Mouse (Mus musculus) WW6 (cell line): Measurements from ENCODE around the gene Rhoj.
"Not testable (repeated sequence)": the region's sequence is repeated elsewhere in the genome, so short reads cannot be mapped to it uniquely, and the experiment has no call there.

Experiments used
- DNase-seq: peaks from one replicate; pipeline ENCODE4 v3.0.0-alpha.2; 2013; ENCODE audit warnings: low read depth, low spot score

Gene Rhoj

DNA sequence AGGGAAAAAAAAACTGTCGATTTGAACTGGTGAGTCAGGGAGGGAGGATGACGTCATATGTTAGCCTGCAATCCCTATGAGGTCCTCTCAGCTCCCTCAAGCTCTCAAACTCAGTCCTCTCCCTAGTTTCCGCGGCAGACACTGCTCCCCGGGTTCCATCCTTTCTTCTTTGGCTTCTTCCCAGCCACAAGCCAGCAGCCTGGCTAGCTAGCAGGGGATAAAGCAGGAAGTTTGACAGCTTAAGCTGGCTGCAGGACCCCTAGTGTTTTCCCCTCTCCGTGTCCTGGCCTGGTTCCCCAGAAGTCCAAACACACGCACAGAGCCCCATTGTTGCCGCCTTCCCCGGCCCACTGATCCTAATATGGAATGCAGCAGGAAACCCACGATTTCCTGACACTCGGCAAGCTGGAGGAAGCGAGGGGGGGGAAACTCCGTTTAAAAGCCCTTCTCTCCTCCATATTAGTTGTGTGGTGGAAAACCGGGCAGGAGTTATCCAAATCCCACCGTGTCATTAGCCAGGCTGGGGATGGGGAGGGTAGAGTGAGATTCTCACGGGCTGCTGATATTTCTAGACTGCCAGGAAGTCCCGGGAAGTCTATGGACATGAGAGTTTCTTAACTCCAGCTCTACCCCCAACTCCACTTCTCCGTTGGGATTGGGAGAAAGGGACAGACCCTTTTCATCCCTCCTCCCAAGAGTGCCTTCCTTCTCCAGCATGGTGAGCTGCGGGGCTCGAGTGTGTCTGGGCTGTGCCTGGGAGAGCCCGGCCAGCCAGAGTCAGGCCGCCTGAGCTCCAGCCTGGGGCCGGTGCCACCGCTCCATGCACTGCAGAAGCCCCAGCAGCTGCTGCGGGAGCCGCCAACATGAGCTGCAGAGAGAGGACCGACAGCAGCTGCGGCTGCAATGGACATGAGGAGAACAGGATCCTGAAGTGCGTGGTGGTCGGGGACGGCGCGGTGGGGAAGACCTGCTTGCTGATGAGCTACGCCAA, at the start of gene Rhoj:
Gene Rhoj (plus strand): TSS at position 362 of the 991 bp plus-strand sequence.
- DNase-seq: peak; percentile 14

DNA sequence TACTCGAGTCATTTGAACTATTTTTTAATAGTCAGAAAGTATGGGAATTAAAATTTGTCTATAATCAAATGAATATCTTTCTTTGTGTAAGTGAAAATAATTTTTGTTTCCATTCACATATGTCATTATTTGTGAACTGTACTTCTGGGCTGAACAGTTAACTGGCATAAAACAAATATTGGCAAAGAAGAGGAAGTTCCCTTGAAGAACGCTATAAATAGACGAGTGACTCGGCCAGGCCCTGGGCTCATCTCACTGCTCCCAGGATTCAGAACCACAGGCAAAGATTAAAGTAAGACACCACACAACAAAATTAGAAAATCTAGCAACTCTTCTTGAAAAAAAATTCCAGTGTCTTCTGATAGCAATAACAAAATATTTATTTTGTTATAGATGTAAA, 36.4 kb upstream of the Rhoj start:
- no peak for DNase-seq

DNA sequence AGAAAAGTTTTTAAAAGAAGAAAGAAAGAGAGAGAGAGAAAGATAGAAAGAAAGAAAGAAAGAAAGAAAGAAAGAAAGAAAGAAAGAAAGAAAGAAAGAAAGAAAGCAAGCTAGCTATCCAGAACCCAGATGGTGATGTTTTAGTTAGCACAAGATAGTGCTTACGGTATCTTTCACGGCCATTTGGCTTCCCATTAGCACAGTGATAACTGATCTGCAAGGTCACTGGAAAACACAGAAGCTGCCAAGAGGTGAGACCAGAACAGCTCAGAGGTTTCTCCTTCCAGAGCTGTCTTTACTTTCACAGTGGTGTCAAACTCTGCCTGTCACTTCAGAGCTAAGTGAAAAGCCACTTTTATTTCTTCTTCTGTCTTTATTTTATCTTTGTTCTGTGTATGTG, 32.4 kb upstream of the Rhoj start:
- DNase-seq: no peak

DNA sequence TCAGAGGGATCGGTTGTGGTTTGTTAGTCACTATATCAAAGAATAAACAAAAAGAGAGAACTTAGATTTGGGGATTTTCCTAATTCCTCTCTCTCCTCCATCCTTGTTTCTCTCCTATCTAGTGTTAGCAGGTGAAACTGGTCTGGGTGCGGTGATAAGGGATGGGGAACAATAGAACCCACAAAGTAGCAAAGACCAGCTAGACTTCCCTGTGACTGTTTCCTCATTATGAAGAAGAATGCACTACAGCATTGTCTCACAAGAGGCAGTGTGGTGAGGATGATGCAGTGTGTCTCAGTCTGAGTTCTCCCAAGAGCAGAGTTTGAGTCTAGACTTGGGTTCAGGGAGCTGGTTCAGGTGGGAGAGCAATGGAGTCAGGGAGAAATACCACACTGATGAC, 30.7 kb upstream of the Rhoj start:
- no peak for DNase-seq

DNA sequence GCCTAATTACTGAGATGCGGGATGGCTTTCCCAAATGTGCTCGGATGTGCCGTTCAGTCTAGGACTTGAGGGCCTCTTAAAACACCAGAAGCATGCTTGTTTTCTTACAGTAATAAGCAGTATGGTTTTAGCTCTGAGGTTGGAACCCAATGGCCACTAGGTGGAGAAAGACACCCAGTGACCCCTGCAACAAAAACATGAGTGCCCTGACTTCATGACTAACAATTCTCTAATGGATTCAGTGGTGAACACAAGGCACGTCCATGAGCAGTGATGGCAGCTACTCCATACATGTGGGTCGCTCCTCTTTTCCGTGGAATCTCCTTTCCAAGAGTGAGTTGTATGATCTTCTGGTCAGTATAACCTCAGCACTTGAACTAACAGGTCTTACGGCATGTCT, 27.6 kb upstream of the Rhoj start:
- DNase-seq: no peak

DNA sequence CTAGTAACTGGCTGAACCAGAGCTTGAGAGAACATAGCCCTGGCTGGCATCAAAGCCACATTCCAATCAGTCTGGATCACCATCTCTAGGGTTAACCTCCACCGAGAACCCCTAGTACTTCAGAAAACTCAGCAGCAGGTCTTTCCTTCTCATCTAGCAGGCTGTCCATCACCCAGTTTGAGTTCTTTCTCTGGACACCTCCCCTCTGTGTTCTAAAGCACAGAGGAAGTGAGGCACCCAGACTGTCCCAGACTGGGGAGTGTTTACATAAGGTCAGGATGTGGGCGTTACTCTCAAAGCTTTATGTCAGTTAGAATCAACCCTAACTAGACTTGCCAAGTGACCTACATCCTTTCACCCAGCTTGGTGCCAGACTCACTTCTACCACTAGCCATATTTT, 24.9 kb upstream of the Rhoj start:
- DNase-seq: no peak

DNA sequence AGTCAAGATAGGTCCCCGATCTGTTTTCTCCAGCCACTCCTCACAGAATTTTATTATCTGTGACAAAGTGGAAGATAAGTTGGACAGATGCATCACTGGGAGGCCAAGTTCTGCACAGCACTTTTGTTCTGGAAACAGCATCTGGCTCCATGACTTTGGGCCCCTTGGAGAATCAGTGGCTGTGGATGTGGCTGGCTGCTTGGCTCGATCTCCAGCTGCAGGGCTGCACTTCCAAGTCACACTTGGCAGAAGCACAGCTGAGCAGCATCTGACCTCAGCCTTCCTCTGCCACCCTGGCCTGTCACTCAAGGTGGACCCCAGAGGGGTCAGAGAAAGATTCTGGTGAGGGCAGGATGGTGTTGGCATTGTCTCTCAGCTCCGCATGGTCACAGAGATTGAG, 22.0 kb upstream of the Rhoj start:
- no peak for DNase-seq

DNA sequence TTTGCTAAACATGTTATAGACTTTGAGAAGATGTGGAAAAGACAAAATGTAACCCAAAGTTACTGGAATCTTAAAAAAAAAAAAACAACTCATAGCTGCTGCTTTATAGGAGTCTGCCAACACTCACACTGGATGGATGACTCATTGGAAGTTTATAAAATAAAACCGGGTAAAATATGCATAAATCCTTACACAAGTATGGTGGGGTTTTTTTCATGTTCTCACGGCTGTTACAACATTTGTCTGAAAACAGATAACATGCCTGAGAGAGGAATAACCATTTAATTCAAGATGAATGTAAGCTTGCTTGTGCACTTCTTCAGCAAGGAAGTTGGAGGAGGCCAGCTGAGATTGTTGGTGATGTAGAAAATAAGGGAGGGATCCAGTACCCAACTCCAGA, 17.6 kb upstream of the Rhoj start:
- DNase-seq: no peak

DNA sequence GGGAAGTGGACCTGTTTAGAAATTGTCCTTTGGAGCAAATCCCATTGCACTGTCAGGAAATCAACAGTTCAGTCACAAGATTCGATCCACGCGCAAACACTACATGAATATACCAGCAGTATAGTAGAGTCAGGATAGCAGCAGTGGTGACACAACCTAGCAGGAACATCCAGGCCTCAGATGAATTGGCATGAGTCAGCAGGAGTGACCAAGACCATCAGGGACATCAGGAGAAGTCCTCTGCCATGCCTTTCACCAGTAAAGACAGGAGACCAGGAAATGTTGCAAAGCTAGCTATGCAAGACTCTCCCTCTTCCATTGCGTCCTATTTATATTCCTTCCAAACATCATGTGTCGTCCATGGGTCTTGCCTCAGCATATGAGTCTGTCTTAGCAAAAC, 16.6 kb upstream of the Rhoj start:
- DNase-seq: no peak

DNA sequence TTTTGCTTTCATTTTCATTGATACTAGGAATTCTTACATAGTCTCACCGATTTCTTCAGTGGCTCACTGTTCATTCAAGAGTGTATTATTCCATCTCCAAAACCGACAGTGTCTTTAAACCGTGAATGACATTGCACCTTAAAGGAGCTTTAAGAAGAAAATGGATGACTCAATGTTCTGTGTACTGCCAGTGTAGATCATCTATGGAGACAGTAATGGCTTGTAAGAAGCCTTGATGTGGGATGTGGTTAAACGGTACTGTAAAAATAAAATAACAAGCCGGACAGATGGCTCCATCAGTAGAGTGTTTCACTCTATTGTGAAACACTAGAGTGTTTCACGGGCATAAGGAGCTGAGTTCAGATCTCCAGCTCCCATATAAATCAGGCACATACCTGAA, 15.2 kb upstream of the Rhoj start:
- DNase-seq: no peak

DNA sequence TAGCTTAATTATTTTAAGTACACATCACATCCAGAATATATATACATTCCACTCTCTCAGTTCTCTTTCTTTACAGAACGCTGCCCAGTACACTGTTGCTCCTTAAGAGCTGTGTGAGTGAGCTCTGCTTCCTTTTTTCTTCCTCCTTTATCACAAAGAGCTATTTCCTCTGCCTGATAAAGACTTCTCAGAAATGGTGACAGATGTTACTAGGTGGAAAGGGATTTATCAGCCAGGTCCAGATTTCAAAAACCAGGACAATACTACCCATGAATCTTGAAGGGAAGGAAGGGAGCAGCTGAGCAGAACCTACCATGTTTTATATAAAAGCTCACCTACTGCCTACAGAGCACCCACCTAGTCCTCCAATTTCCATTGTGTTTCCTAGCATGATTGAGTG, 8.3 kb upstream of the Rhoj start:
- no peak for DNase-seq

DNA sequence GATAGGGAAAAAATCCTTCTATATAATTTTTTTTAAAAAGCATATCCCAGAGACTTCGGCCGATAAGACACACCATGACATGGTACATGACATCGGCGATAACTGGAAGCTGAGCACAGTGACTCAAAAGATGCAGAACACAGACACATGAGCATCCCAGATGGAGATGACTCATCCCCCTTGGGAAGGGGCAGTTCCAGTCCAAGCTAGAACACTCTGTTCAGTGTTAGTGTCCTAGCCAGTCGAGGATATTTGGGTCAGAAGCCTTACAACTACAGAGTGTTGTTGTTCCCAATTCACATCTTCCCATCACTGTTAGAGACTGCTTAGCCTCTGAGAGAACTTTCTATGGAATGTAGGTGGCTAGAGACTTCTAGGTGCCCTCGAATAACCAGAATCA, 4.0 kb upstream of the Rhoj start:
- no peak for DNase-seq

DNA sequence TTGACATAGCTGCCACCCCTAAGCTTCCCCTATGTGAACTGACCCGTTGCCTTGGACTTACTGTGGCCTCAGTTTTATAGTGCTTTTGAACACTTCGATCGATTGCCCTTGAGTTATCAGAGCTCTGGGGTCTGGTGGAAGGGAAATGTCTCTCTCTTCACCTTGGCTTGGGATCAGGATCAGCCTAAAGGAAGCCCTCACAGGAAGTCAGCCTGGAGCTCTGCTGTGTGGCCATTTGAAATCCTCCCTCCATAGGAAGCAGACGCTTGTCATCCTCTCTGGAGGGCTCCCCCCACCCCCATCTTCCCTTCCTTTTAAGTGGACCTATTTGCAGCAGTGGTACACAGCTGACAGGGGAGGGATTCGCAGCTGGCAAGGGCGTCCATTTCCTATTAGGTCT, 1.6 kb downstream of the Rhoj start:
- no peak for DNase-seq

DNA sequence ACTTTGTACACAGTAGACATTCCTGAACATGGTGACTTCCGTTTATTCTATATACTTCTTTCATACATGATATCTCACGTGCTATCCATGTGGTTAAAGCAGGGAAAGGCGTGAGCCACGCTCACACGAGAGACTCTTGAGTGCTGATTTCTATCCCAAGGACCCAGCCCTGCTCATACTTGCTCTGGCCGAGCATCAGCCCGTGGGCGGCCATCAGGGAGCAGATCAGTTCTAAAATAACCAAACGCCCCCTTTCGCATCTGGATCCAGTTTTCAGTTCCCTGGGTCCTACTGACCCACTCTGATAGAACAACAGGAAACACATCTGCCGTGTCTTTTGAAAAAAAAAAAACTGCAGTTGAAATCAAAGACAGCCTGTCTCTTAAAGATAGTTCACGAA, 2.6 kb downstream of the Rhoj start:
- no peak for DNase-seq

DNA sequence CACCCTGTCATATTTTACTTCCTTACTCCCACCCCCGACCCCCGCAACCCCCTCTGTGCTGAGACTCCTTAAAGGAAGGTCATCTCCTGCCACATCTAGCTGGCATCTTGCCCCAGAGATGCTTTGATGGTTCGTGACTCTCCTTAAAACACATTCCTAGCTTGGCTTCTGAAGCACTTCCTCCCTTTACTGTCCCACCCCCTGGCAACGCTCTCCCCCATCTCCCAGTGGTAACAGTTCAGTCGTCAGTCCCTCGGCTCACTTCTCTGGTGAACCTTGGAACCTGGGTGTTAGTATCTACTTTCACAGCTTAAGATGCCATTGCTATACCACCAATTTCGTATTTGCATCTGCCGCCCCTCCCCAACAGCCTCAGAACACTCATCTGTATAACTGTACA, 3.8 kb downstream of the Rhoj start:
- DNase-seq: no peak

DNA sequence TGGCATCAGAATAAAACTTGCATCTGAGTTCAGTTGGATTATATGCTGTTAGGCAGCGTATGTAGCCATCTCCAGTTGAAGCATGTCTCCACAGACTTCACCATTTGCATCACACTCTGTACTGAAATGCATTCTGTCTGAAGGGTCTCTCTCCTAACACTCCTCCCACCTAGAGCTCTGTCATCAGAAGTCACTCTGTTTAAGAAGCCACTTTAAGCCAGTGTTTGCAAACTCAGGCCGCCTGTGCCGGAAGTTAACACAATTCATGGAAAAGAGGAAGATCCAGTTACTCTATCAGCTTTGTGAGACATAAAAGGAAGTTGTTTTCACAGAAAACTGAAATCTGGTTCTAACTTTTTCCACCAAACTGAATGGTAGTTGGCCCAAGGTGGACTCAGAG, 5.9 kb downstream of the Rhoj start:
- DNase-seq: no peak

DNA sequence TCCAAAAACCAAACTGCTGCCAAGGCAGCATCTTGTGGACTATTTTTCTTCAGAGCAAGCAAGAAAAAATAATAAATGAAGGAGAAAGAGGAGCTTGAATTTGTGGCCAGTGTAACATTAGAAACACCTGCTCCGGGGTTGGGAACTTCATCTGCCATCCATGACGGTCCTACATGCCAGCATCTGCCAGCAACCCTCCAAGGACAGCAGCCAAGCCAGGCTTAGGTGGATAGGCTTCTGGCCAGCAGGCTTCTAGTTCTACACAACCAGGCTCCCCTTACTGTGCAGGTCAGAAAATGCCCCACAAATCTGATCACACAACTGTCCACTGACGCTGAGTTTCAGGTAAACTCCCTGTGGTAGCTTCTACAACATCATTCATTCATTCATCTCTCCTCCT, 7.7 kb downstream of the Rhoj start:
- no peak for DNase-seq

DNA sequence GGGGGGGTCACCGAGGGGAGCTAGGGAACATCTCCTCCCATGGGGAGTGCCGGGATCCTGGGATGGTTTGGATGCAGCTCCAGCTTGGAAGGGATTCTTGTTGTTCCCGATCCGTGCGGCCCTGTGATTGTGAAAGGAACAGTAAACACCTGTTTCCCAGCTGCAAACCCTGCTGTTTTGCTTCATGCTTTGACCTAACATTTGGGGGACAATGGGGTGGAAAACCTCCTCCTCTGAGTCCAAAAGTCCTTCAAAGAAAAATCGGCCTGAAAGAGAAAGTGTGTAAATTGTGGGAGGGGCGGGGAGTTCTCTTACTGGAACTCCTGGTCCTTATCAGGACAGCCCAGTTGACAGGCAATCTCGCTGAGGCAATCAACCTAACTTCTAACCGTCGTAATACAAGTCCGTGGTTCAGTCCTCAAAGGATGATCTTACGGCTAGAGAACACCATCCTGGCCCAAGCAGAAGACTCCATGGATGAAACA, 12.4 kb downstream of the Rhoj start:
- no peak for DNase-seq

DNA sequence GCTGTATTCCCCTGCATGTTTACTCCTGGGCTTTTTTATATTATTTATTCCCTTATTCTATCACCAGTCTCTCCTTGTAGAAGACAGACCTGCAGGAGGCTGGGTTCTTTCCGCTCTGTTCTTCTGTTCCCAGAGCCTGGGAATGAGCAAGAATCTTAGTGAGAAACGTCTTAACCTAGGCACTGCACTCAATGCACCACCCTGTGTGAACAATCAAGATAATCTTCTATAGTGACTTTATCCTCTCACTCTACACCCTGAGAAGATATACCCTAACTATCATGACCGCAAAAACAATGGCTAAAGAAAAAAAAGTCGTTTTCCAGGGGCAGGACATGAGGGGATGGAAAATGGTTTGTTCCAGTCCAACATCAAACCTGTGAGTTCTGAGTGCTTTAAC, 13.1 kb downstream of the Rhoj start:
- no peak for DNase-seq

DNA sequence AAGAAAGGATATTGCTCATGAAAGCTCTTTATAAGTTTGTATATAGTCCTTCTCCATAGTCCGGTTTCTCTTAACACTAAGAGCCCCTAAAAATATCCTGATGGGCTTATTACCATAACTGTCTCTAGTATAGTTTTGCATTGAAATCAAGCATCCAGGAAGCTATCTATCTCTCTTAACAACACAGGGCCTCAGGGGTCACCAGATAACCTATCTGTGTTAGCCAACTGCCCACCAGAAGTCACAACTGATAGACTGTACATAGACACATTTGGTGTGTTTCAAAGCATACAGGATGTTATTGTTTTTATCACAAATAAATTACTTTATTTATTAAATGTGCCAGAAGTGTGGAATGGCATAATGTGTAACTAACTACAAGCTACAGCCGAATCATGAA, 21.1 kb downstream of the Rhoj start:
- DNase-seq: no peak

DNA sequence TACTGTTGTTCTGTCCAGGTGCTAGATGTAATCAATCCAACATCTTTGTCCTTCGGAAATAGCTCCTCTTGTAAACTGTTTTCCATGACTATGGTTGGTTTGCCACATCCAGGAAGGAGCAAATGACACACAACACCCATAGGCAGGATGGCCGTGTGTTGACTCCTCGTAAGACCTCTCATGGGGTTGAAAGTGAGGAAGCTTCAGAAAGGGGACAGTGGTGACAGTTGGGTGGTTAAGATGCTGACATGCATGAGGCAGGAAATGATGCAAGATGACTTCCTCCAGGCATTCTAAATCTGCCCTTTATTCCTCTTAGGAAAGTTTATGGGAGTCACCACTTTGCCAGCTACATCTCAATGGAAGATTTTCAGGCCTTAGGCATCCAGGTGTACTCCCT, 31.8 kb downstream of the Rhoj start:
- no peak for DNase-seq

DNA sequence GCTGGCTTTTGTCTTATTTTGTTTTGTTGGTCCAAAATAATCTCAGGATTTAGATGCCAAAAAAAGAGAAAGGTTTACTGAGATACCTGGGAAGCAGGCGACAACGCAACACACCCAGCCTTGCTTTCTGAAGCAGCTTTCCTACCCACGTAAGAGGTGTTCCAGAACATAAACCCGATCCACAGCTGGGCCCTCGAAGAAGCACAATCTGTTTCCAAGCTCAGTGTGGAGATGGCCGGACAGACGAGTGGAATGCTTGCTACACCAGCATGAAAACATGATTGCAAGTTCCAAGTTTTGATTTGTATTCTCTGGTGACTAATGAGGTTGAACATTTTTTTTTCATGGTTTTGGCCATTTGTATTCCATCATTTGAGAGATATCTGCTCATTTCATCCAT, 32.2 kb downstream of the Rhoj start:
- DNase-seq: no peak

DNA sequence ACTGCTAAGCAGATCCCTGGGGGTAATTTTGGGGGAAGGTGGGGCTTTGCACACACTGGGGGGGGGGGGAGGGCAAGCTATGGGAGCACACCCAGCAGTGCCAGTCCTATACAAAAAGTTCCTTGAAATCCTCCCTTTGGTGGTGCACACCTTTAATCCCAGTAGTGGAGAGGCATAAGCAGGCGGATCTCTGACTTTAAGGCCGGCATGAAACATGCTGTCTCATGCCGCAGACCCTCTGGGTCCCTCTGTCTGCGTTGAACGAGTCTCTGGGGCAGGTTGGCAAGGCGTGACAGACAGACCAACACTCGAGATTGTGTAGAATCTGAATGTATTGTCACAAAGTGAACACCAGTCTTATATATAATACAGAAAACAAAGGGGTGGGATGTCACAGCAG, 40.4 kb downstream of the Rhoj start:
- DNase-seq: no peak

DNA sequence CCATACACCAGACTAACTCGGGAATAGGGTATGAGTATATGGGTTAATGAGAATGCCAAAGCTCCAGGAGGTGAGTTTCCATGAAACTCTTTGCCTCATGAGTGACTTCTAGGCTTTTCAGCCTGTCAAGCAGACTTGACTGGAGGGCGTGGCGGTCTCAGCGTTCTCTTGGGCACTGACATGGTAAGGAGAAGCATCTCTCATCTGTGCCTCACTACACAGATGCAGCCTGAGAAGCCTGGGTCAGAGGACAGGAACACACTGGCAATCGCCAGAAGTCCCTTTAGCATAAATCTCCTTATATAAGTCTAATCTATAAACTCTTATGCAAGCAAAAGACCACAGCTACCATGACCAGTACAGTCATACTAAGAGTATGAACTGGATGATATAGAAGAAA, 41.4 kb downstream of the Rhoj start:
- DNase-seq: not testable (repeated sequence)
